Mouse (Mus musculus) cerebellum, adult 9-11 months (tissue): ENCODE measurements at regions not wholly inside any gene's neighbourhood (a gene's known extent, or its start where the extent isn't known, plus 50 kb on each side); places are given as distances from the start of the nearest gene placed in this dataset.
"Not testable (repeated sequence)": the region's sequence is repeated elsewhere in the genome, so short reads cannot be mapped to it uniquely, and the experiment has no call there.

Experiments used
- DNase-seq: peaks from one replicate; pipeline ENCODE4 v3.0.0; 2022

GRCm38 (mm10) chr1:136680173-136680572 is 55.5 kb downstream of the Zfp281 start:
- no peak for DNase-seq

DNA sequence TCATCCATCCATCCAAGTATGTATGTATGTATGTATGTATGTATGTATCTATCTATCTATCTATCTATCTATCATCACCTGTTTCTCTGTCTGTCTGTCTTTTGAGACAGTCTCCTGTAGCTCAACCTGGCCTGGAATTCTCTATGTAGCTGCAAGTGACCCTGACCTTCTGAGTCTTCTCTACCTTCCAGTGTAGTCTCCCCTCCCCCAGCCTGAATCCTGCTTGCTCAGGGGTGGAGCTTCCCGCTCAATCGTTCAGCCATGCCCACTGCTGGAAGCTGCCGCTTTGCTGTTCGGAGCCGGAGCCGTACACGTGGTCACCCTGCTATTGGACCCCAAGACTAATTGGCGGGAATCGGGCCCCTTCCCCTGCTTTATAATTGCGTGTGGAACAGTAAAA is 57.6 kb downstream of the Zfp281 start:
- not testable (repeated sequence) for DNase-seq

DNA sequence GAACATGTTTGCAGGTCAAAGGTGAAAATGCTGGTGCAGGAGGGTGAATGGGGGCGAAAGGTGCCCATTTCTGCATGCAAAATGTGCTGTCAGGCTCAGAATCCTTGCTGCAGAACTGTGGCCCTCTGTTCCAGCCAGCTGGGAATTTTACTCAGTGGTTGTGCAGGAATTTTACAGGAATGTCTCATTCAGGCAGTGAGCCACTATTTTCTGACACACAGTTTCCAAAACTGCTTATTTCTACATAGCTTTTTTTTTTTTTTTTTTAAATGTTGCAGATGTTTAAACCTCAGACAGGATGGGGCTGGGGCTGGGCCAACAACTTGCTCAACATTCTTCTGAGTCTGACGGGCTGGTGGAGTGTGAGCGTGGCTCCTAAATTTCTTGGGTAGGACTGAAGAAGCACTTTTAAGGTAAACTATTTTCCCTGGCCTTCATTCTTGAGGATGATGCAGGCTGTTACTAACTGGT is 58.4 kb downstream of the Zfp281 start:
- no peak for DNase-seq

- DNase-seq: no peak
Observed at GRCm38 (mm10) chr1:136683561-136684131, 58.9 kb downstream of the Zfp281 start.

- DNase-seq: no peak
Observed at GRCm38 (mm10) chr1:136684481-136684880, 59.8 kb downstream of the Zfp281 start.

DNA sequence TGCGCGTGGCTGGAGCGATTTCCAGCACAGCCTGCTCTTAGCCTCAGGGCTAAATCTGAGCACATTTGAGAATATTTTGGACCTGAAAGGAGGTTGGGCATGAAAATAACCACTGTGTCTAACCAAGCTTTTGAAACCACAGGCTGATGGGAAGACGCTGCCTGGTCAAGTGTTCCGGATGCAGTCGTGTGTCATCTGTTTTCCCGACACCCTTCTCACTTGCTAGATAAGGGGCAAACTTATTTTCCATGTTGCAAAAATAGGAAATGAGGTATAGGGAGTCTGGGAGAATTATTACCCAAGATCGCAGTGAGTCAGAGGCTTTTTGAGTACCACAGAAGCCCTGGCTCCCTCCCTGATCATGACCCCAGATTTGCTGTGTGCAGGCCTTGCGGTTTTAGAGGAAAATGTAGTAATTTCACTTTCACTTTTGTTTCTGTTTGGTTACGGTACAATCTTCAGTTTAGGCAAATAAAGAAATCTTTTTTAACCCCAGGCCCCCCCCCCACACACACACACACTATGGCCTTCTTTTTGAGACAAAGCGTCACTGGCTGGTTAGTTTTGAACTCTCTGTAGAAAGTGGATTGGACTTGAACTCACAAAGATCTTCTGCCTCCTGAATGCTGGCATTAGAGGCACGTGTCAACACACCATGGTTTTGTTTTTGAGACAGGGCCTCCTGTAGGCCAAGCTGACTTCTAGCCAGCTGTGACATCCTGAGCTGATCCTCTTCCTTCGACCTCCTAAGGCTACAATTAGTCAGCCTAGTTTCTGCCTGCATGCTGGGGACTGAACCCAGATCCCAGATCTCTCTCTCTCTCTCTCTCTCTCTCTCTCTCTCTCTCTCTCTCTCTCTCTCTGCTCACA is 60.7 kb downstream of the Zfp281 start:
- no peak for DNase-seq

GRCm38 (mm10) chr1:136686467-136686866 is 61.8 kb downstream of the Zfp281 start:
- no peak for DNase-seq

DNA sequence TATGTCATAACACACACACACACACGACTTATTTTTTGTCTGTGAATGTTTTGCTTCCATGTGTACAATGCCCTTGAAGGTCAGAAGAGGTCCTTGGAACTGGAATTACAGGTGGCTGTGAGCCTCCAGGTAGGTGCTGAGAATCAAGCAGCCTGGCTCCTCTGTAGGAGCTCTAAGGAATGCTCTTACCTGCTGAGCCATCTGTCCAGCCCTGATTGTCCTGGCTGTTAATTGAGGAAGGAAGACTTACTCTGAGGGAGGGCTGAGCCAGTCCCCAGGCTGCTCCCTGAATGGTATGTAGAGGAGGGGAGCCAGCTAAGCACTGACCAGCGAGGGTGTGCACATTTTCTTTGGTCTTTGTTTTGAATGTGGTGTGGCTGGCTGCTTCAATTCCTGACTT is 65.4 kb downstream of the Zfp281 start:
- DNase-seq: peak; percentile 18

DNA sequence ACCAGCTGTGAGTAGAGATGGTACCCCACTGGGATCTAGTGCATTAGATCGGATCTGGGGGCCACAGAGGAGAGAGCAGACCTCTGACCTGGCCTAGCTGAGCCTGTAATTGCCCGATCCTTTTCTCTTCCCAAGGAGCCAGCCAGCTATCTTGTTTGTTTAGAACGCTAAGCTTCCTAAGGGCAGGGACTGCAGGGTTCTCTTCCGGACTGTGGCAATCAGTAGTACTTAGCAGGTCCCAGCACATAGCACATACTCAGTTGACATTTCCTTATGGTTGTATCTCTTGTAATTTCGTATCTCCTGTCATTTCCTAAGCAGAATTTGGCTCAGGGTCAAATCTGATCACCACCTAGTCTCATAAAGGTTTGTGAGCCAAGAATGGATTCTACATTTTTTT is 68.7 kb downstream of the Zfp281 start:
- DNase-seq: no peak

DNA sequence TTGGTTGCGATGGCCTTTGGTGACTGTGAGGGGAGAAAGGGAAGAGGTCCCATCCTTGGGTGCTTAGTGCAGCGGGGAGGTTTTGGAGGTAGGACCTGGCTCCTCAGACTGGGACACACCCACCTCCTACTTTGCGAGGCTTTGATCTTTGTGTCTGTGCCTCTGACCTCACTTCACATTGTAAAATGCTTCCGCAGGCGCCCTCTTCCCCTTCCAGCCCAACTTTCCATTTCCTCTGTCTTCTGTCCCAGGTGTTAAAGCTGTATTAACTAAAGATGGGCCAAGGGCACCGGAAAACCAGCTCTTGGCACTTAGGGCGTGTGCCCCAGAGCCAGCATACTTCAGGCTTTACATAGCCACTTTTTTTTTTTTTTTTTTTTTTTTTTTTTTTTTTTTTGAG is 70.3 kb downstream of the Zfp281 start:
- no peak for DNase-seq

DNA sequence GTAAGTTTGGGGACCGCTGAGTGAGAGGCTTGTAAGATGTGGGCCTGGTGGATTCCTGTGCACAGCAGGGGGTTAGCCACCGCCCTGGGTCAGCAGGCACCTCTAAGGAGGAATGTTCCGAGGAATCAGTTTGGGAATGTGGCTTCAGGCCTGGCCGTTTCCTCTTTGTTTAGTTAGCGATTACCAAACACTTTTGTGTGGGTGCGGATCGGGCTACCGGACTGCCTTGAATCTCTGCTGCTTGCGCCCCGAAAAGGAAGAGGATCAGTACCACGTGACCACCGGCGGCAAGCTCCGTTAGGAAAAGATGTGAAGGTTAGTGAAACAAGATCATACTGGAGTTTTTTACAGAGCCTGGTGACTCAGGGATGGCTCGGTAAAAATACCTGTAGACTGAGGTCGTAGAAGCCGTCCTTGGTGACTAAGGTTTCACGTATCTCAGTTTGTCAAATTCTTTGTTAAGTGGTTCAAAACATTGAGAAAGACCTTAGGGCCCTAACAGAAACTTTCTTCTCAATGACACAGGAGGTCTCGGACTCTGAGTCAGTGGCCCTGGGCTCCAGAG is 71.5 kb downstream of the Zfp281 start:
- no peak for DNase-seq

- DNase-seq: no peak
Observed at GRCm38 (mm10) chr1:136698454-136699152, 73.9 kb downstream of the Zfp281 start.

DNA sequence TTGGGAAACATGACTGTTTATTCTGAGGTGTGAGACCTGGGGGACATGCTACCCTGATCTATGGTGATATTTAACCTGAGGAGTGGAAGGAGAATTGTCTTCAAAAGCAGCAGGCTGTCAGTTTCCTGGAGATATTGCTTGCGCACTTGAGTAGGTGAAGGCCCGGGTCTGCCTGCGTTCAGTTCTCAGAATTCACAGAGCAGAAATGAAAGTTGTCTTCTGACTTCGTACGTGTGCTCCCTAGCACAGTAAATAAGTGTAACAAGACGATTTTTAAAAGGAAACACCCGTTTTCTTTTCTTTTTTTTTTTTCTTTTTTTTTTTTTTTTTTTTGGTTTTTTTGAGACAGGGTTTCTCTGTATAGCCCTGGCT is 74.4 kb downstream of the Zfp281 start:
- DNase-seq: no peak

- no peak for DNase-seq
Observed at GRCm38 (mm10) chr1:136699571-136699970, 74.9 kb downstream of the Zfp281 start.

GRCm38 (mm10) chr1:136704139-136704538 is 79.4 kb downstream of the Zfp281 start:
- no peak for DNase-seq

DNA sequence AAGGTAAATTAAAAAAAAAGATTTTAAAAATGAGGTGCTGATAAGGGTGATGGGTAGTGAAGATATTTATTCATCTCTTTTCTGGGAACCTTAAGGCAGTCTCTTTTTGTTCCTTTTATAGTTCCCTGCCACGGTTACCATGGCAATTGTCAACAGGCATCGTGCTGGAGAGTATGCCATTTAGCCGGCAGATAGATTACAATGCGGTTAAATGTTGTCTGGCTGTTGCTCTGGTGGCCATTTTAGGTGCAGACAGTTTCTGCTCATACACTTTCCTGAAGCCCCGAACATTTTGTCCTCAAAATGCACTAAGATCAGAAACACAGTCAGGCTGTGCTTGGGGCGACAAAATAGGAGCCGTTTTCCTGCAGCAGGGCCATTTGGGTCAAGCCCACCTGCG is 81.8 kb downstream of the Zfp281 start:
- no peak for DNase-seq

- no peak for DNase-seq
Observed at GRCm38 (mm10) chr1:136707394-136707793, 82.7 kb downstream of the Zfp281 start.

GRCm38 (mm10) chr1:136707866-136708265 is 83.2 kb downstream of the Zfp281 start:
- DNase-seq: no peak

GRCm38 (mm10) chr1:136710196-136710595 is 85.5 kb downstream of the Zfp281 start:
- no peak for DNase-seq

GRCm38 (mm10) chr1:136711243-136711642 is 86.5 kb downstream of the Zfp281 start:
- DNase-seq: no peak

DNA sequence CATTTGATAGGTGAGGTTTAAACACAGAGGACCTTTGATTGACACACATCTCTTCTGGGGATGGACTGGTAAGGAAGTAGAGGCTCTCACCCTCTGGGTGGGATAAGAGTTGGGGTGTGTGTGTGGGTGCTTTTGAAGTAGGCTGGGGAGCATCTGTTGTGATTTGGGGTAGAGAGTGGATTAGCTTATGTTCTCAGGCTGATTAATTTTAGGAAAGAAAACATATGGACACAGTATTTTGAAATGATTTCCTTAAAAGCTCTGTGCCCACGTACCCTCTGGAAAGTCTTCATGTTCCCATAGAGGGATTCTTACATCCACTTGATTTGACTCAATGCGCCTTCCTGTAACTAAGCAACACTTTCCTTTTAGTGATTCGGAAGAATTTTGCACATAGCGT is 89.4 kb downstream of the Zfp281 start:
- DNase-seq: no peak

DNA sequence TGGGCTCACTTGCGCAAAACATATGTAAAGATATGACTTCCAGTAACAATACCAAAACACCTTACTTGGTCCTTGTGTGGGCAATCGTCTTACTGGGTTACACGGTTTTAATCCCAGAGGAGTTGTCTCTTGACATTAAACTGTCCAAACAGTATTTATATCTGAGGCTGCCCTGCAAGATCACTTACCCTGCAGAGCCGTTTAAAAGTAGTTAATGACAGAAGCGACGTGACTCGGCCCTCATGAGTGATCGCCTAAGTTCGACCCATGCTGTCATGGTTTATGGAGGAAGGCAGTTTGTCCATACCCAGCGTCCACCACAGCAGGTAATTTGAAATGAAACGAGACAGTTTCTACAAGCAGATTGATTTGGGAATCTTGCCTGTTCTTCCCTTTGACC is 90.3 kb downstream of the Zfp281 start:
- no peak for DNase-seq

DNA sequence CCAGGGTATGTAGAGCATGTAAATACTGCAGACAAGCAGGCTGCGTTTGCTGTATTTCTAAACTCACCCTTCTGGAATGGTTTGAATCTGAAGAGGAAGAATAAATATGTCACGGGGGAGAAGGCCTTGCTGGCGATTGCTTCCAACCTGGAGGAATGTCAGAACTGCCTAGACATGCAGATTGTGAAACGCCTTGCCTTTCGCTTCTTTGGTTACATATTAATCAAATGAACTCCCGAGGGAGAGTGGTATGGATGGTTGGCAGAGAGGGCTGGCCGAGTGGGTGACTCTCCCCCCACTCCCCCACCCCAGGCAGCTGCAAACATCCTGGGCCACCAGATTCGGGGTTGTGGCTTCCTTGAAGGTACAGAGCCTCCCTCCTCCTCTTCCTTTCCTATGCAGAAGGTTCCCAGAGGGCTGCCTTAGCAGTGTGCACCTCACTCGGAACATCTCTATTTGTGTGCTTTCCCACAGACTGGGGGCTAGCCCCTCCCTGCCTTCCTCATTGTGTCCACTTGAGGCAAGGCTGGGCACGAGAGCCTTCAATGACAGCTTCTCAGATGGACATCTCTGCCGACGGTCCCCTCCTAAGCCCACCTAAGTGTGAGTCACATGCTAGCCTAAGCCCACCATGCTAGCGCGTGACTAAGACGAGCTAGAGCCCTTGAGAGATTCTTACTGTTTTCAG is 93.3 kb downstream of the Zfp281 start:
- DNase-seq: no peak
